In the genomic region with DNA sequence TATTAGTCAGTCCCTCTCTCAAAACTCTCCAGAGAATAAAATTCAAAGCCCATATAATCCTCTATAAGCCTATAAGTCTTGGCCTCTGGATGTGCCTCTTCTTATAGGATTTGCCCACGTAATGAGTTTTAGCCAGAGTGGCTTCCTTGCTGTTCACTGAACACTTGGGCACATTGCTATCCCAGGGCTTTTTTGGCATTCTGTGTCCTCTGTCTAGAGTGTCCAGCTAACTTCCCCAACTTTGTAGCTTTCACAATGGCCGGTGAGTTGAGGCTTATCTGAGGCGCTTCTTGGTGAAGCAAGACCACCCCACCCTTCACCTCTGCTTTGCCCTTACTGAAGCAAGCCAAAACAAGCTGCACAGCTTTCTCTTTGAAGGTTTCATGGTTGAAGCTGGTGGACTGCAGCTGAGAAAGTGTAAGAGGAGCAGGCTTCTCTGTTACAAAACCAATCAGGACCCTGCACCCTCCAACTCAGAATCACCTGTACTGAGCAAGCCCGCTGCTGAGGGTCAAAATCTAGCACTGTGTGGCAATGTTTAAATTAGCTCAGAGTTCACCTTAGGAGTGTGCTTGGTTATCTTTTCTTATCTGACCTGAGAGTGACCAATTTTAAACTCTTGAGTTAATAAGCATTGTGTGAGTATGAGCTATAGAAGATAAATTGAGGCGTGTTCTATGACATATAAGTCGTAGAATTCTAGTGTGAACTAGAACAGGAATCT, we compare ENCODE assay signal across 26 mouse cellular contexts. TPM values are rescaled to one million over a fixed set of nuclear protein-coding genes. Genes with fewer than 3 reads are reported as not detected.
DNase-seq lines count a peak whose midpoint lies in the region; ATAC-seq and TF ChIP-seq lines count a peak whose summit lies in the region.
"Had no signal": no experiment of that assay in that cellular context is flagged by ENCODE, and none has a peak within 500 bp of the region (broad histone marks: within the 10 kb centered on the region; RNA-seq: fewer than 3 reads in every experiment).

No protein-coding gene starts in this region.

- no peak overlapping the region for H3K9ac ChIP-seq in intestine, embryonic 15.5 days
- H3K9ac ChIP-seq in intestine, postnatal 0 days (ENCODE audit: low read depth, low read length): no peak overlapping the region
- H3K9ac ChIP-seq in liver, adult 2 months (ENCODE audit: low read depth, low read length): peak overlapping the region; percentile 23; the same call in 1 of the 2 replicates
- H3K9ac ChIP-seq in liver, embryonic 15.5 days: no peak overlapping the region
- H3K9ac ChIP-seq: embryonic facial prominence, embryonic 13.5 days; heart, embryonic 12.5 days; hindbrain, embryonic 13.5 days; limb, embryonic 13.5 days; lung, embryonic 14.5 days; midbrain, embryonic 12.5 days; neural tube, embryonic 12.5 days had no signal

- no peak for TF ChIP-seq POLR2A in liver, adult 2 months (IDR thresholded peaks at IDR 0.05; ENCODE audit: extremely low read depth, insufficient read depth, low read length)

- peak overlapping the region; percentile 8 for H3K27ac ChIP-seq in intestine, embryonic 15.5 days
- H3K27ac ChIP-seq in intestine, postnatal 0 days (ENCODE audit: low read depth, low read length): no peak overlapping the region
- H3K27ac ChIP-seq in liver, adult 2 months (replicated peaks; ENCODE audit: insufficient read depth, low read depth, low read length): peak overlapping the region; percentile 88
- H3K27ac ChIP-seq in liver, embryonic 15.5 days (replicated peaks): peak overlapping the region; percentile 64
- H3K27ac ChIP-seq: embryonic facial prominence, embryonic 13.5 days; forebrain, embryonic 10.5 days; hindbrain, embryonic 13.5 days; layer of hippocampus, adult 2 months; left cerebral cortex, adult 2 months; limb, embryonic 13.5 days; midbrain, embryonic 12.5 days; neural tube, embryonic 12.5 days had no signal

- H3K4me1 ChIP-seq in intestine, embryonic 15.5 days (replicated peaks): 0 out of 2 replicates have a peak, but pooled peaks cover 4% of the 10 kb centered on the region
- H3K4me1 ChIP-seq in intestine, postnatal 0 days (replicated peaks; ENCODE audit: control insufficient read depth, insufficient read depth, low read length): peaks cover 5% of the 10 kb centered on the region; the same call in 1 of the 2 replicates
- H3K4me1 ChIP-seq in liver, adult 2 months (ENCODE audit: control insufficient read depth, insufficient read depth, low read length): peaks cover 35% of the 10 kb centered on the region
- H3K4me1 ChIP-seq in liver, embryonic 15.5 days (replicated peaks): peaks cover 34% of the 10 kb centered on the region
- H3K4me1 ChIP-seq: embryonic facial prominence, embryonic 13.5 days; heart, embryonic 12.5 days; midbrain, embryonic 12.5 days had no signal

- no peak overlapping the region for H3K4me3 ChIP-seq in intestine, embryonic 15.5 days (replicated peaks)
- H3K4me3 ChIP-seq in intestine, postnatal 0 days (ENCODE audit: low read depth, low read length): no peak overlapping the region
- no peak overlapping the region for H3K4me3 ChIP-seq in liver, adult 2 months (ENCODE audit: insufficient read depth, low read depth, low read length)
- H3K4me3 ChIP-seq in liver, embryonic 15.5 days (replicated peaks): no peak overlapping the region
- H3K4me3 ChIP-seq: embryonic facial prominence, embryonic 13.5 days; forebrain, embryonic 10.5 days; heart, embryonic 12.5 days; hindbrain, embryonic 13.5 days; layer of hippocampus, adult 2 months; left cerebral cortex, adult 2 months; limb, embryonic 13.5 days; megakaryocyte, embryonic 14.5 days; midbrain, embryonic 12.5 days; neural tube, embryonic 12.5 days had no signal

- H3K36me3 ChIP-seq in intestine, embryonic 15.5 days: no peaks in the 10 kb centered on the region
- peaks cover 11% of the 10 kb centered on the region for H3K36me3 ChIP-seq in intestine, postnatal 0 days (ENCODE audit: control insufficient read depth, insufficient read depth)
- no peaks in the 10 kb centered on the region for H3K36me3 ChIP-seq in liver, adult 2 months (ENCODE audit: control insufficient read depth, insufficient read depth, low read length)
- no peaks in the 10 kb centered on the region; the same call in 1 of the 2 replicates for H3K36me3 ChIP-seq in liver, embryonic 15.5 days (replicated peaks)
- H3K36me3 ChIP-seq: neural tube, embryonic 12.5 days had no signal

- no peak overlapping the region for H3K4me2 ChIP-seq in intestine, embryonic 15.5 days (replicated peaks)
- H3K4me2 ChIP-seq in intestine, postnatal 0 days (replicated peaks; ENCODE audit: low read depth): no peak overlapping the region
- peak overlapping the region; percentile 10; the same call in 1 of the 2 replicates for H3K4me2 ChIP-seq in liver, embryonic 15.5 days
- H3K4me2 ChIP-seq: embryonic facial prominence, embryonic 13.5 days; heart, embryonic 12.5 days; hindbrain, embryonic 13.5 days; limb, embryonic 13.5 days; midbrain, embryonic 12.5 days; neural tube, embryonic 12.5 days had no signal

- DNase-seq in liver, adult 2 months (ENCODE audit: extremely low read depth, low read depth, low spot score): peak; percentile 91
- peak; percentile 41 for DNase-seq in retina, postnatal 7 days (ENCODE audit: low read depth, low spot score)
- no peak for DNase-seq in right cerebral cortex, postnatal 4 days
- no peak for DNase-seq in left cerebral cortex, postnatal 4 days
- DNase-seq in adrenal gland, postnatal 14 days: no peak
- DNase-seq: adrenal gland, postnatal 10 days; cerebellum, adult 11-12 months; heart, postnatal 4 days; kidney, adult 2 months; kidney, postnatal 36 days; lung, embryonic 14.5 days; right cerebral cortex, postnatal 25 days had no signal

- H3K9me3 ChIP-seq in intestine, embryonic 15.5 days: no peaks in the 10 kb centered on the region
- H3K9me3 ChIP-seq in intestine, postnatal 0 days (ENCODE audit: control insufficient read depth): no peaks in the 10 kb centered on the region
- H3K9me3 ChIP-seq in liver, embryonic 15.5 days (replicated peaks): no peaks in the 10 kb centered on the region
- H3K9me3 ChIP-seq: embryonic facial prominence, embryonic 13.5 days; forebrain, embryonic 10.5 days; heart, embryonic 12.5 days; hindbrain, embryonic 13.5 days; limb, embryonic 13.5 days; midbrain, embryonic 12.5 days; neural tube, embryonic 12.5 days had no signal

- H3K79me2 ChIP-seq in liver, adult 2 months (ENCODE audit: control insufficient read depth, insufficient read depth, low read length): no peaks in the 10 kb centered on the region; the same call in 1 of the 2 replicates

- no peak for ATAC-seq in intestine, embryonic 15.5 days
- ATAC-seq in intestine, postnatal 0 days: no peak
- ATAC-seq in liver, embryonic 15.5 days (ENCODE audit: insufficient read depth): no peak
- ATAC-seq: forebrain, embryonic 16.5 days had no signal

- intact Hi-C loops in left cerebral cortex, postnatal 4 days (cut with DNase I): no loop called here

- TF ChIP-seq CTCF in intestine, postnatal 0 days (IDR thresholded peaks at IDR 0.05; ENCODE audit: low read depth): no peak
- TF ChIP-seq CTCF in liver, adult 2 months (IDR thresholded peaks at IDR 0.05; ENCODE audit: low read depth, low read length): no peak

- WGBS in intestine, embryonic 15.5 days: 67% methylated on average over 6 of the region's 6 CpGs
- WGBS in intestine, postnatal 0 days: 55% methylated on average over 6 of the region's 6 CpGs
- WGBS in liver, adult 2 months: 35% methylated on average over 6 of the region's 6 CpGs
- WGBS in liver, embryonic 15.5 days (ENCODE audit: insufficient replicate concordance): 57% methylated on average over 6 of the region's 6 CpGs

- no peaks in the 10 kb centered on the region for H3K27me3 ChIP-seq in intestine, embryonic 15.5 days (replicated peaks)
- H3K27me3 ChIP-seq in intestine, postnatal 0 days (replicated peaks; ENCODE audit: control insufficient read depth, insufficient read depth, low read length): no peaks in the 10 kb centered on the region
- H3K27me3 ChIP-seq in liver, adult 2 months (ENCODE audit: control insufficient read depth, insufficient read depth, low read length): no peaks in the 10 kb centered on the region
- H3K27me3 ChIP-seq in liver, embryonic 15.5 days: no peaks in the 10 kb centered on the region
- H3K27me3 ChIP-seq: embryonic facial prominence, embryonic 13.5 days; heart, embryonic 12.5 days; neural tube, embryonic 12.5 days had no signal

RNA-seq across cellular contexts. Expression of a gene that starts 1.5 kb away (rescaled TPM):
- 50.5 and 51.6 TPM in 2 replicates for polyA plus RNA-seq in intestine, embryonic 15.5 days (2015; fragmentation: Nextera tagmentation; extraction: Ambion mirVana)
- polyA plus RNA-seq in intestine, postnatal 0 days (2015; fragmentation: Nextera tagmentation; extraction: Ambion mirVana): 60.7 and 63.1 TPM in 2 replicates
- 229 and 294 TPM in 2 replicates for total RNA-seq in liver, adult 2 months (2014; rRNA removed)
- polyA plus RNA-seq in liver, adult 2 months (2012; rRNA removed): 251 and 399 TPM in 2 replicates
- 32.4 and 33.0 TPM in 2 replicates for polyA plus RNA-seq in liver, embryonic 15.5 days (2015; fragmentation: Nextera tagmentation; extraction: Ambion mirVana)
- total RNA-seq in left cerebral cortex, postnatal 4 days (2021): 10 to 100 TPM; 40.0 to 42.3 TPM
- 53.2 and 58.0 TPM in 2 replicates for total RNA-seq in adrenal gland, postnatal 14 days (2021)

Comparison
In these comparisons a context has a peak if more than half of its experiments do, and no peak if none do; other contexts are left out.
1. DNase-seq: peak in liver, adult 2 months (single experiment) and retina, postnatal 7 days (single experiment); none in right cerebral cortex, postnatal 4 days (single experiment), left cerebral cortex, postnatal 4 days (single experiment) and adrenal gland, postnatal 14 days (single experiment).